Mouse (Mus musculus): ENCODE measurements around the gene Cdk2ap1. TPM values are rescaled to one million over a fixed set of nuclear protein-coding genes. Genes with fewer than 3 reads are reported as not detected.

Cdk2ap1 gene
- polyA plus RNA-seq, 2 experiments = 122 to 379 TPM

DNA sequence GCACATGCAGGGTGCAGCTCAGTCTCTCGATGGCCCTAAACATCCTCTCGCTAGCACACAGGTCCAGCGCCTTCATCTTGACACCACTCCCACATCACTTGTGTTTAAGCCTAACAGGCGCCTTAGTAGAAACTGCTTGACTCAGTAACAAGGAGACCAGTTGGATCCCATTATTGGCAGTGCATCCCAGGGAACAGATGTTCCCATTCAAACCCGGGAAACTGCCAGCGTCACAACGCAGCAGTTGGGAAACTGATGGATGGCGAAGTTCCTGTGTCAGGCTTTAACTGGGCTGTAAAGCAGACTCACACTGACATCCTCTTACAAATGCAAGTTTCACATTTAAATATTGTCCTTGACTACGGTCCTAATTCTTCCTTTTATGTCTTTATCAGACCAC is 25.0 kb downstream of the Cdk2ap1 start:
- ATAC-seq (ENCODE audit: low FRiP score, low read depth) (no peak), DNase-seq (ENCODE audit: low spot score) (no peak)
- Histone ChIP-seq H3K4me3 (replicated peaks; ENCODE audit: low read length) (no peak overlapping the region), H3K9me3 (ENCODE audit: control insufficient read depth, low read length) (no peaks in the 10 kb centered on the region), H3K27me3 (ENCODE audit: control insufficient read depth, insufficient read depth, low read length) (no peaks in the 10 kb centered on the region), H3K36me3 (ENCODE audit: control insufficient read depth, insufficient read depth, low read length) (no peaks in the 10 kb centered on the region), H3K4me1 (ENCODE audit: control insufficient read depth, insufficient read depth, low read length) (peaks cover 5% of the 10 kb centered on the region; the same call in 1 of the 2 replicates), H3K4me2 (replicated peaks; ENCODE audit: low read depth, low read length, severe bottlenecking) (no peak overlapping the region), H3K9ac (ENCODE audit: low read depth, low read length, severe bottlenecking) (peak overlapping the region; percentile 4; the same call in 1 of the 2 replicates), H3K27ac (replicated peaks; ENCODE audit: low read depth, low read length) (no peak overlapping the region)
- WGBS = 27% methylated on average over 9 of the region's 9 CpGs
- TF ChIP-seq POLR2A (IDR thresholded peaks at IDR 0.05; ENCODE audit: borderline replicate concordance, extremely low read depth, insufficient read depth, insufficient read length) = no peak

DNA sequence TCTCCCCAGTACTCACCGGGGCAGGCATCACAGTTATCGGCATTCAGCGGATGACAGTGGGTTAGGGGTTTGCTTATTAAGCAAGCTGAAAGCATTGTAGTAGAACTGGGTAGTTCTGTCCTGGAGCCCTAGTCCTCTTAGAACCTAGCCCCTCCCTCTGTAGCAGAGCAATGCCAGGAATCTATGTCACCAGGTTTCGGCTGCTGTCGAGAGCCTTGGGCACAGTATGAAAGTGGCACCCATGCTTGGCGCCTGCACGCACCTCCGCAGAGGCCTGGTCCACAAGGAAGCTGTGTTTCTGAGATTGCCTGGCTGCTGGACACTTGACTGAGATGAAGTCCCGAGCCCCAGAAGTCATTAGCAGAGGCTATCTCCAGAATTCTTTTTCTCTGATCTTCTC is 25.8 kb downstream of the Cdk2ap1 start:
- Histone ChIP-seq H3K4me2 (replicated peaks; ENCODE audit: low read depth, low read length, severe bottlenecking) (no peak overlapping the region), H3K27ac (replicated peaks; ENCODE audit: low read depth, low read length) (no peak overlapping the region), H3K27me3 (ENCODE audit: control insufficient read depth, insufficient read depth, low read length) (no peaks in the 10 kb centered on the region), H3K9ac (ENCODE audit: low read depth, low read length, severe bottlenecking) (no peak overlapping the region), H3K4me1 (ENCODE audit: control insufficient read depth, insufficient read depth, low read length) (peaks cover 5% of the 10 kb centered on the region; the same call in 1 of the 2 replicates), H3K9me3 (ENCODE audit: control insufficient read depth, low read length) (no peaks in the 10 kb centered on the region), H3K36me3 (ENCODE audit: control insufficient read depth, insufficient read depth, low read length) (no peaks in the 10 kb centered on the region), H3K4me3 (replicated peaks; ENCODE audit: low read length) (no peak overlapping the region)
- no peak for DNase-seq (ENCODE audit: low spot score)
- WGBS = 88% methylated on average over 9 of the region's 9 CpGs
- TF ChIP-seq POLR2A (IDR thresholded peaks at IDR 0.05; ENCODE audit: borderline replicate concordance, extremely low read depth, insufficient read depth, insufficient read length) = no peak
- no peak for ATAC-seq (ENCODE audit: low FRiP score, low read depth)

DNA sequence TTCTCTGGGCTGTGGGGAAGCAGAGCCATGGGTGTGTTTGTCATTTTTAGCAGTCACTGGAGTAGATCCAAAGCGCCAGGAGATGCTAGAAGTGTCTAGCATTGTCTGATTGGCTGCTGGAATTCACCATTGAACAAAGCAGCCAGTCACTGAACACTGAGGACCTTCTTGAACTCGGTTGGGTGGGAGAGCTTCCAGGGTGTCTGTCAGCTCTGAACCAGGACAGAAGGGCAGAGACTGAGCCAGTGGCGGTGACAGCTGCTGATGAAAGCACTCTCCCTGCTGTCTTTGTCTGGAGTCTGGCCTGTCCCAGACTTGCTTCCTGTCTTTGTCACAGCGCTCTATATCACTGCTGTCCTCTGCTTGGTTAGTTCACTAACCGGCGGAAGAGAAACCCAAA is 28.5 kb downstream of the Cdk2ap1 start:
- no peak overlapping the region for H3K4me2 ChIP-seq (replicated peaks; ENCODE audit: low read depth, low read length, severe bottlenecking)
- H3K27ac ChIP-seq (replicated peaks; ENCODE audit: low read depth, low read length) = no peak overlapping the region

DNA sequence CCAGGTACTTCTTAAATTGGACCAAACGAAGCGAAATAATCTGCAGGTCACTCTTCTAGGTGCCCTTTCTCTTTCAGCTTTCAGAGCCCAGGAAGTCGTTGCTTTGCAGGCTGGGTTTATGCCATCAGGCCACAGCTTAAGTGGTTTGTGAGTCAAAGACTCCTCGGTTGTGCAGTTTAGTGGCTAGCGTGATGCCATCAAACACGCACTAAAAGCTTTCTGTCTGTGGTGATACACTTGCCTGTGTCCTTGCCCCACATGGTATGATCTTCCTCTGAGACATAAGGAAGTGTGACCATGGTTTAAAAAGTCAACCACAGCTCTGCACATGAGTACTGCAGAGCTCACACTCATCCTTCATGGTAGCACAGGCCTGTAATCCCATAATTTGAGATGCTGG is 32.8 kb downstream of the Cdk2ap1 start:
- H3K27me3 ChIP-seq (ENCODE audit: control insufficient read depth, insufficient read depth, low read length) = no peaks in the 10 kb centered on the region
- H3K36me3 ChIP-seq (ENCODE audit: control insufficient read depth, insufficient read depth, low read length) = no peaks in the 10 kb centered on the region
- WGBS = 87% methylated on average over 6 of the region's 6 CpGs
- DNase-seq (ENCODE audit: low spot score) (no peak), ATAC-seq (ENCODE audit: low FRiP score, low read depth) (no peak)
- no peak overlapping the region for H3K9ac ChIP-seq (ENCODE audit: low read depth, low read length, severe bottlenecking)
- no peak overlapping the region for H3K4me3 ChIP-seq (replicated peaks; ENCODE audit: low read length)
- H3K4me1 ChIP-seq (ENCODE audit: control insufficient read depth, insufficient read depth, low read length) = peaks cover 6% of the 10 kb centered on the region
- H3K4me2 ChIP-seq (replicated peaks; ENCODE audit: low read depth, low read length, severe bottlenecking) = no peak overlapping the region
- no peaks in the 10 kb centered on the region for H3K9me3 ChIP-seq (ENCODE audit: control insufficient read depth, low read length)
- TF ChIP-seq POLR2A (IDR thresholded peaks at IDR 0.05; ENCODE audit: borderline replicate concordance, extremely low read depth, insufficient read depth, insufficient read length) = no peak
- no peak overlapping the region for H3K27ac ChIP-seq (replicated peaks; ENCODE audit: low read depth, low read length)

More for the DNA sequence above, 28.5 kb downstream of the Cdk2ap1 start:
- H3K9ac ChIP-seq (ENCODE audit: low read depth, low read length, severe bottlenecking) = 0 out of 2 replicates have a peak overlapping the region, but pooled peaks have one; percentile 4
- ATAC-seq (ENCODE audit: low FRiP score, low read depth) (peak; percentile 62), DNase-seq (ENCODE audit: low spot score) (peak; percentile 39)
- H3K9me3 ChIP-seq (ENCODE audit: control insufficient read depth, low read length) = no peaks in the 10 kb centered on the region
- peaks cover 4% of the 10 kb centered on the region; the same call in 1 of the 2 replicates for H3K4me1 ChIP-seq (ENCODE audit: control insufficient read depth, insufficient read depth, low read length)
- H3K27me3 ChIP-seq (ENCODE audit: control insufficient read depth, insufficient read depth, low read length) = no peaks in the 10 kb centered on the region
- TF ChIP-seq POLR2A (IDR thresholded peaks at IDR 0.05; ENCODE audit: borderline replicate concordance, extremely low read depth, insufficient read depth, insufficient read length) = no peak
- H3K36me3 ChIP-seq (ENCODE audit: control insufficient read depth, insufficient read depth, low read length) = no peaks in the 10 kb centered on the region
- WGBS = 58% methylated on average over 6 of the region's 6 CpGs
- H3K4me3 ChIP-seq (replicated peaks; ENCODE audit: low read length) = no peak overlapping the region

DNA sequence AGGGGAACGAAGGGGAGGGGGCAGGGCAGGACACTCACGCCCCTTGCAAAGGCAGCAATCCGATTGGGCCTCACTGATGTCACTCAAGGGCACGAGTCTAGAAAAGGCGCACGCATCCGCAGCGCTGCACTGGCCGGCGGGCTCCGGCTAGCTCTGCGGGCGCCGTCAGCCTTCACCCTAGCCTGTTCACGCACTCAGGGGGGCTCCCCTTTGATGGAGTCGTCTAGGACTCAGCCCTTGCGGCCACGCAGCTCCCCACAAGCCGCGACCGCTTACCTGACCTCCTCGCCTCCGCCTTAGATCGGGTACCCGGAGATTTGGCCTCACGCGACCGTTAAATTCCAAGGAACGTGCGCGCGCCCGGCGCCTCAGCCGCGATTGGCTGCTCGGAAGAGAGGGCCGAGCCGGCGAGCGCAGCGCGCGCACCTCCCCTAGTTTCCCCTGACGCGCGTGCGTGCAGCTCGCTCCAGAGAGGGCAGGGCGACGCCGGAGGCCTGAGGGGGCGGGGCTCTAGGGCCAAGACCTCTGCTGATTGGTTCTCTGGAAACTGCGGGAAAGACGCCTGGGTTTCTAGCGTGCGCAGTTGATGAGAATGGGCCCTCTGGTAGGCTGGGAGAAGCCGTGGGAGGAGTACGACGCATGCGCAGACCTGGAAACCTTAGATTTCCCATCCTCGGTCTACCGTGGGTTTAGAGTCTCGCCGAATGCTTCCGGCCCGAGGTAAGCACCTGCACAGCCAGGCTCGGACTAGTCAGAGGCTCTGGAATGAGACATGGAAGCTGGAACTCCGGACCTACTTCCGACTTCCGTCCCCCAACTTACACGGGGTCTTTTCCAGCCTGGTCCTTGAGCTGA is 35.1 kb downstream of the Cdk2ap1 start, which contains the start of the genes Mphosph9 and 2810006K23Rik:
Mphosph9 (minus strand) TSS at position 463 of the 855 bp plus-strand sequence.
2810006K23Rik (plus strand) TSS at position 580 of the 855 bp plus-strand sequence.
- DNase-seq (ENCODE audit: low spot score) (peak; percentile 100), ATAC-seq (ENCODE audit: low FRiP score, low read depth) (peak; percentile 97)
- WGBS = under 1% methylated on average over 71 of the region's 72 CpGs
- Histone ChIP-seq H3K4me3 (replicated peaks; ENCODE audit: low read length) (peak within 1 kb of the TSS; percentile 74), H3K36me3 (ENCODE audit: control insufficient read depth, insufficient read depth, low read length) (peaks cover 15% of the 10 kb centered on the region; the same call in 1 of the 2 replicates), H3K27me3 (ENCODE audit: control insufficient read depth, insufficient read depth, low read length) (no peaks in the 10 kb centered on the region), H3K9ac (ENCODE audit: low read depth, low read length, severe bottlenecking) (peak within 1 kb of the TSS; percentile 72), H3K9me3 (ENCODE audit: control insufficient read depth, low read length) (no peaks in the 10 kb centered on the region), H3K4me2 (replicated peaks; ENCODE audit: low read depth, low read length, severe bottlenecking) (peak within 1 kb of the TSS; percentile 85), H3K27ac (replicated peaks; ENCODE audit: low read depth, low read length) (peak within 1 kb of the TSS; percentile 87), H3K4me1 (ENCODE audit: control insufficient read depth, insufficient read depth, low read length) (peaks cover 6% of the 10 kb centered on the region)
- TF ChIP-seq POLR2A (IDR thresholded peaks at IDR 0.05; ENCODE audit: borderline replicate concordance, extremely low read depth, insufficient read depth, insufficient read length) = peak; percentile 99

Measured in limb, embryonic 14.5 days (tissue).